Mouse (Mus musculus): ENCODE data around the gene Ap3m1.
"Not testable (repeated sequence)": the region's sequence is repeated elsewhere in the genome, so short reads cannot be mapped to it uniquely, and the experiment has no call there.

Ap3m1 gene

DNA sequence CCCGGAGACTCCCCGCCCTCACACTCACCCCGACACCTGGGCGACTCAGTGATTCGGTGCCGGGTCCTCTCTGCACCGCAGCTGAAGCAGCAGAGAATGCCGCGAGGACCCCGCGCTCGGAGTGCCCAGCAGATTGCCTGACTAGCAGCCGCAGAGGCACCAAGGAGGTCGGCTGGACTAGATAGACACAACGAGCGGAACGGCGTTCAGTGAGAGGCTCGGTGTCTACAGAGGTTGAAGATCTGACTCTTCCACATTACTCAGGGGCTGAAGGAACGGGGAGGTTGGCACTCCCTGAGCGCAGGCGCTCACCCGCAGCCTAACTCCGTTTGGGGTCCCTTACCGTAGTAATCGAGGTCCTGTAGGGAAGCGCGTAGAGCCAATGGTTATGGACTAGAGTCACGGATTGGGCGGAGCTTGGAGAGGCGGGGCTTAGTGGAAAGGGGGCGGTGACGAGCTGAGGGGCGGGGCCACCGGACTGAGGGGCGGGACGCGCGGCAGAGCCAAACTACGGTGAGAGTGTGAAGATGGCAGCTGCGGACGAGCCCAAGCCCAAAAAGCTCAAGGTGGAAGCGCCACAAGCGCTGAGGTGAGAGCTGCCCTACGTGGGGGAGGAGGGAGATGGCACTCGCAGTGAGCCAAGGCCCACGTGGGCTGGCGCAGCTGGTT is at the start of gene Ap3m1, which contains the start of gene Adk:
Gene Ap3m1 (minus strand): TSS at position 397 of the 669 bp plus-strand sequence.
Gene Adk (plus strand): TSS at position 463 of the 669 bp plus-strand sequence.
- peak; percentile 91 to 92 for DNase-seq

DNA sequence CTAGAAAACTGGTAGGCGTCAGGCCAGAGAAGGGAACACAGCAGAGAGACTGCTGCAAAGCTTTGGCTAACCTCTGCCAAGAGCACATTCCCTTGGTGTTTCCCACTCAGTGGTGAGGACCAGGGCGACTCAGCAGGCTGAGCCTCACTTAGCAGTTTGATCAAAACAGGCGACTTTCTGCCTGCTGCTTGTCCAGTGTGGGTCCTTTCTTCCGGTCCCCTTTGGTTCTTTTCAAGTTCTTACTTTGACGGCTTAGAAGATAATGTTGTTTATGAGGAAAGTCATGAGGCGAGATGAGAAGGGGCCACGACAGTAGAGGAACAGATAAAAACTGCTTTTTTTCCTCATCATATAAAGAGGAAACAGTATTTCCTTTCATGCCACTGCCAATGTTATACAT is 49.3 kb upstream of the Ap3m1 start:
- no peak for DNase-seq

DNA sequence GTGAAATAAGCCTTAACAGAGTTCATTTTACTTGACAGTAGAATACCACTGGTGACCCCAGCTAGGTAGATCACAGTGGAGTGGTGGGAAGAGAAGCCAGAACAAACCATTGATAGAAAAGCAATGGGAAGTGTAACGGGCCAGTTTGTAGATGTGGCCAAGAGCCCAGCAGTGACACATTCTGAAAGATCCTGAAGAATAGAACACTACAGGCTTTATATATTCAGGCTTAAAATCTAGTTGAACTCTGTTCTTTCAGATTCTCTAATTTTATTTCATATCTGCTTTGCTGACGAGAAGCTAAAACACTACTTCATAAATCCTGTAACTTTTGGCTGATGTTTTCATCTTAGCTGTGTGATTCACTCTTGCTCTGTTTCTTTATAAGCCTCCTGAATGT is 48.6 kb upstream of the Ap3m1 start:
- no peak for DNase-seq

DNA sequence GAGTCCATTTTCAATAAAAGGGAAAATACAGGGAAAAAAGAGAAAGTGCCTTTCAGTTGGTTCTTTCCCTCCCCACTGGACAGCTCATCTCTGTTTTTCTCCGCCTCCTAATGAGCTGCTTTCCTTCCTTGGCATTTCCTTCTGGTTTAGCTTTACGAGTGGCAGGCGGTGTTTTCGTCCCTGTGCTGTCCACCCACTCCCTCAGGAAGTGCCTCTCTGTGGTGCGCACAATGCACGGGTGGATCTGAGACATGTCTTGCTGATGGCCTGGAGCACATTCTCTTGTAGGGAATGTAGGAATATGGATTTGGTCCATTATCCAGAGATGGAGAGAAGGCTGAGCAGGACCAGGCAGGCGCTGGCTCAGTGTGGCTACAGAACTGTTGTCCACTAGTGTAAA is 47.1 kb upstream of the Ap3m1 start:
- DNase-seq = no peak

DNA sequence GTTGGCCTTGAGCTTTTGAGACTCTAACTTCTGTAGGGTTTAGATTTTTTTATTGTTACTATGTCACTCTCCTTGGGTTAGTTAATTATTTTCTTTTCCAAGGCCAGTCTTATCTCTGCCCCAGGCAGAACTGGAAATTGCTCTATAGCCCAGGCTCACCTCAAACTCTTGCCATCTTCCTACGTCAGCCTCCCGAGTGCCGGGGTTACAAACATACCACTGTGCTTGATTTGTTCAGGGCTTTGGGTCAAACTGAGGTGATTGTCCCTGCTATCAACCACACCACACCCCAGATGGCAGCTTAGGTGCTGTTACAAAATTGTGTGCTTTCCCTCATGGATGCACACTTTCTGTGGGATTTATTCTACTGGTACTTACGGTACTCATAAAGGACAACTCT is 44.4 kb upstream of the Ap3m1 start:
- DNase-seq = peak in 1 of 2 experiments; percentile 43

DNA sequence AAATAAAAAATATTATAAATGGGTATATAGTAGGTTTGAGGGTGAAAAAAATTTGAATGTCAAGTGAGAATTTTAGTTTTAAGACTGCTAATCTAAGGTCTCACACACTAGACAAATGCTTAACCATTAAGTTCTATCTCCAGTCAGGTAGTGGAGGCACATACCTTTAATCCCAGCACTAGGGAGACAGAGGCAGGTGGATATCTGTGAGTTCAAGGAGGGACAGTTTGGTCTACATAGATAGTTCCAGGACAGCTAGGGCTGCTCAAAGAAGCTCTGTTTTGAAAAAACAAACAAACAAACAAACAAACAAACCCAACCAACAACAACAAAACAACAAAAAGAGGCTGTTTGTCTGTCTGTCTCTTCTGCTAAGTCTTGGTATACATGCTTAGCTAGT is 44.0 kb upstream of the Ap3m1 start:
- DNase-seq = no peak

DNA sequence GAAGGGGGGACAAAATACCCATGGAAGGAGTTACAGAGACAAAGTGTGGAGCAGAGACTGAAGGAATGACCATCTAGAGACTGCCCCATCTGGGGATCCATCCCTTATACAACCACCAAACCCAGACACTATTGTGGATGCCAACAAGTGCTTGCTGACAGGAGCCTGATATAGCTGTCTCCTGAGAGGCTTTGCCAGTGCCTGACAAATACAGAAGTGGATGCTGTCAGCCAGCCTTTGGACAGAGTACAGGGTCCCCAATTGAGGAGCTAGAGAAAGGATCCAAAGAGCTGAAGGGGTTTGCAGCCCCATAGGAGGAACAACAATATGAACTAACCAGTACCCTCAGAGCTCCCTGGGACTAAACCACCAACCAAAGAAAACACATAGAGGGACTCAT is 41.9 kb upstream of the Ap3m1 start:
- not testable (repeated sequence) for DNase-seq

DNA sequence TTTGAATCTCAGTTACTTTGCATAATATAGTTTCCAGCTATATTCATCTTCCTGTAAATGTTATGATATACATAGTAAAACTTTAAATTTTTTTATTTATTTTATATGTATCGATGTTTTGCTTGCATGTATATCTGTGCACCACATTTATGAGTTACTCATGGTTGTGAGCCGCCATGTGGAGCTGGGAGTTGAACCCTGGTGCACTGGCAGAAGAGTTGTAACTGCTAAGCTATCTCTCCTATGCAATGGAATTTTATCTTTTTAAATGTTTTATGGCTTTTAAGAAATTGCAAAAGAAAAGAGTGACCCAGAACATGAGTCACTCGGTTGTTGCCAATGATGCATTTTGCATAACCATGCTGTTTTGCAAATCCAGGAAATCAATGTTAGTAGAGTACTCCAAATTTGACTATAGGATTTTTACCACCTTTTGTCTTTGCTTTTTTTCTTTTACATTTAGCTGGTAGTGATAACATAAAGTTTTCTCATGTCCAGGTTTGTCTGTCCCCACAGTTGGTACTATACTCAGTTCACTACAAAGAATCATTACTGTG is 38.7 kb upstream of the Ap3m1 start:
- no peak for DNase-seq

DNA sequence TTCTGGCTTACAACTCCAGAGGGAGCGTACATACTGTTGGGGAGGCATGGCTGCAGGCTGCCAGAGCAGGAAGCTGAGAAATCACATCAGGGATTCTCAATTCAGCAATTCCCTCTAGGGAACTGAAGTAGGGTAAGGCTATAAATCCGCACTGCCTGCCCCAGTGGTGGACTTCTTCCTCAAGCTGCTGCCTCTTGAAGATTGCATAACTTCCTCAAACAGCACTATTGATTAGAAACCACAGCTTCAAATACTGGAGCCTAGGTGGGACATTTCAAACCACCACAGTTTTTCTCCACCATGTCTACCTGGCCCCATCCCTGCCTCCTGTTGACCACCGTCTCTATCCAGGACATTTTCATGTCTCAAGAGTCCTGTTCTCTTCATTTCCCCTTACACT is 38.1 kb upstream of the Ap3m1 start:
- DNase-seq = no peak

DNA sequence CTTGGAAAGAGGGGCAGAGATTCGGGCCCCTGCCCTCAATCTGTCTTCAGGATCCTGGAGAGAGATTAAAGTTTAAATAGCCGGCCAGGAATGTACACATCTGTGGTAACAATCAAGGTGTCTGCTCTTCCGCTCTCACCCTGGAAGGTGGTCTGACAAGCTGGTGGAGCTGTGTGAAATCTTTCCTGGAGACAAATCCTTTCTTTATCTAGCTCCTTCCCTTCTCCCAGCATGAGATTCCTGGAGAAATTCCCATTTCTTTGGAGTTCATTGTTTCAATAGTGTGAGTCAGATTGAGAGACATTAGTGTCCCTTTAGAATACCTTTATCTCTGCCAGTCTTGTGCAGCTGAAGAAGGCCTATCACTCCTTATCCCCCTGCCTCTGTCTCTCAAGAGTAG is 36.4 kb upstream of the Ap3m1 start:
- no peak for DNase-seq

DNA sequence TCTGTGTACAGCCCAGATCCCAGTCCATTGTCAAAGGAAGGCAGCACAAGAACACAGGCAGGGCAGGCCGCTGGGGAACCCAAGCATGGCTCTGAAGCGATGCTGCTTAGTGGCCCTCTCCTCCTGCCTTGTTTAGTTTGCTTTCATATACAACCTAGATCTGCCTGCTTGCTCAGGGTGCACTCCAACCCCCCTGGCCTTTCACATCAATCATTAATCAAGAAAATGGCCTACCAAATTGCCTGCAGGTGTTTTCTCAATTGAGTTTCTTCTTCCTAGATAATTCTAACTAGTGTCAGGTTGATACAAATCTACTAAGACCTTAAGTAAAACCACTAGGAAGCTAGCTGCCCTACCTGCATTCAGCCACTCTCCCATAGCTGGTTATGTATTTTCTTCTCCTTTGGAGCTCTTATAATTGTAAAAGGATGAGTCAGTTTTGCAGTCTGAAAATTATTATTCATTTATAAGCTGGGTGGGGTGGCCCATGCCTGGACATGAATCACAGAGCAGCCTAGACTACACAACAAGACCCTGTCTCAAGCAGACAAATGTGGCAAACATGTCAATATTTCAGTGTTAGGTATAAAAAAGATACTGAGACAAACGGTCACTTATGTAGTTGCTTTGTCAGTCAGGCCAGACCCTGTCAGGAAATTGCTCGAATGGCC is 35.2 kb upstream of the Ap3m1 start:
- peak in 1 of 2 experiments; percentile 43 for DNase-seq

DNA sequence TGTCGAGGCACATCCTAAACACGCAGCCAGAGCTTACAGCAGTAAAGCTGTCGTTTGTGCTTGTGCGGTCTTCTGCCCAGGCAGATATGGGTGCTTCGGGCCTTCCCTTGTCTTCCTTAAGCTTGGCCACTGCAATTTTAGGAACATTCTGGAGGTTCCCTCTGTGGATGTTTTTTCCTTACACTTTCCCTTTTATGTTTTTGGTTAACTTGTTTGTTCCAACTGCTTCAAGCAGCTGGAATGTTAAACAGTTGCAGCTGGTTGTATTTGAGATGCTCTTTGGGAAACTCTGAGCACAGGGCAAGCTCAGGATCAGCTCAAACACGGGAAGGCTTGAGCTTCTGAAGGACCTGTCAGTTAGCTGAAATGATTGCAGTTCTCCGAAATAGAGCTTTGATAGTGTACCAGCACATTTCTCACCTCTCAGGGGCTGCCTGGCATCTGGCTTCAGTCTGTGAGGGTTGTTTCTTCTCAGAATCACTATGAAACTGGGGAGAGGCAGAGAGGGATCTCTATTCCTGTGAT is 34.6 kb upstream of the Ap3m1 start:
- DNase-seq = no peak

DNA sequence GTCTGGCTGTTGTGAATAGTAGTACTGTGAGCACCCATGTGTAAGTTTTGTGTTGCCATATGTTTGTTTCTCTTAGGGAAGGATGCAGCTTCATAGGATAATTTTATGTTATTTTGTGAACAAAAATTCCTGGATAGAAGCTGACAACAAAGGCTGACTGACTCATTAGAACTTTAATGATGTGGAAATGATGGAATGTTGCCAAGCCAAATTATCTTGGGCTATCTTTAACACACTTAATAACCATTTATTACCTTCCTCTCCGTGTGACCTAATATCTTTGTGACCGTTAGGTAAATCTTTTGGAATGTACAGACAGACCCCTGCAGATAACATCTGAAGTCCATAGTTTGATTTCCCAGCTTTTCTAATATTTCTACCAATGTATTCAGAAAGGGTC is 33.8 kb upstream of the Ap3m1 start:
- DNase-seq = no peak

DNA sequence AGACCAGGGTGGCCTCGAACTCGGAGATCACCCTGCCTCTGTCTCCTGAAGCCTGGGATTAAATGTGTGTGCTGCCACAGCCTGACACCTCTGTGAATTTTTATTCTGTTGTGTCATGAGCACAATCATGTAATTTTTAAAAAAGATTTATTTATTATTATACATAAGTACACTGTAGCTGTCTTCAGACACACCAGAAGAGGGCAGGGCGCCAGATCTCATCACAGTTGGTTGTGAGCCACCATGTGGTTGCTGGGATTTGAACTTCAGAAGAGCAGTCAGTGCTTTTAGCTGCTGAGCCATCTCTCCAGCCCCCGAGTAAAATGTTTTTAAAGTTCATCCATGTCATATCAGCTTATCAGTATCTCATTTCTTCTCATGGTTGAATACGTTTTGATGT is 33.4 kb upstream of the Ap3m1 start:
- DNase-seq = no peak

DNA sequence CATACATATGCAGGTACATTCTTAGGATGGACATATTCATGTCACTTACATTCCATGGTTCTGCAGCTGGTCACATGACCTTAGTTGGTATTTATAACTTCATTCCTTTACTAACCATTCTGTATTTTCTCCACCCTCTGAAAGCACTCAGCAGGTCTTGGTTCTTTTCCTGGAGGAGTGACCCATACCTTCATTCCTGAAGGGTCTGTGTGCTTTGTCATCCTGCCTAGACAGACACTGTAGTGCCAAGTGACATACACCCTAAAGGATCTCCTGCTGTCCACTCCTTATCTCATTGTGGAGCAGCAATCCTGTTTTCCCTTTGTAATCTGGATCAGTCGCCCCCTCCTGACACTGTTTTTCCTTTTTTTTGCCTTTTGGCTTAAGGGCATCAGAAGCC is 30.5 kb upstream of the Ap3m1 start:
- DNase-seq = no peak

DNA sequence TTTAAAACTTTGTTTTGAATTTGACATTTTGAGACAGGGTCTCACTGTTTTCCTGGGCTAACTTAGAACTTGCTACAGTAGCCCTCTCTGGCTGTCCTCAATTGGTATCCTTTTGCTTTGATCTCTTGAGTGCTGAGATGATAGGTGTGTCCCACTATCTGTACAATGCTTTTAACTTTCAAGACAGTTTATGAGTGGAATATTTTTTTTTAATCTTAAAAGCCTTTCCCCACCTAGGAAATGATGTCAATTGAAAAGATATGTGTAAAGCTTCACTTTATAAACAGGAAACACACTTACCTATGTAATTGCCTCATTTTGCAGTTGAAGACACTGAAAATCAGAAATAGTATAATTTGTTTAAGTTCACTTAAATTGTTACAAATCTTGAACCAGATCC is 26.2 kb upstream of the Ap3m1 start:
- no peak for DNase-seq

DNA sequence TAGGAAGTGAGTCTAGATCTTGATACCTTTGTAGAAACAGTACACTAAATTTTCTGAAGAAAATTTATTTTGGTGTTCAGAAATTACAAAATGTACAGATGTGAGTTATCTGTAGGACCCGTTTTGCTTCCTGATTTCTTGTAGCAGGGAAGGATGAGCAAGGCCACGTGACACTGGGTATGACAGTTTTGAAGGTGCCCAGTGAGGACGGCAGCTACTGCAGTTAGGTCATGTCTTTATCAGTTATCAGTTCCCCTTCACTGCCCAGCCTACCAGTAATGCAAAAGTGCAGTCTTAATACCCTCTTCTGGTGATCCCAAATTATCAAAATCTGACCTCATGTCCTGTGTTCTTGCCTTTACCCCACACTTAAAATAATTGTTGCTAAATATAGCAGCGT is 25.6 kb upstream of the Ap3m1 start:
- DNase-seq = no peak

DNA sequence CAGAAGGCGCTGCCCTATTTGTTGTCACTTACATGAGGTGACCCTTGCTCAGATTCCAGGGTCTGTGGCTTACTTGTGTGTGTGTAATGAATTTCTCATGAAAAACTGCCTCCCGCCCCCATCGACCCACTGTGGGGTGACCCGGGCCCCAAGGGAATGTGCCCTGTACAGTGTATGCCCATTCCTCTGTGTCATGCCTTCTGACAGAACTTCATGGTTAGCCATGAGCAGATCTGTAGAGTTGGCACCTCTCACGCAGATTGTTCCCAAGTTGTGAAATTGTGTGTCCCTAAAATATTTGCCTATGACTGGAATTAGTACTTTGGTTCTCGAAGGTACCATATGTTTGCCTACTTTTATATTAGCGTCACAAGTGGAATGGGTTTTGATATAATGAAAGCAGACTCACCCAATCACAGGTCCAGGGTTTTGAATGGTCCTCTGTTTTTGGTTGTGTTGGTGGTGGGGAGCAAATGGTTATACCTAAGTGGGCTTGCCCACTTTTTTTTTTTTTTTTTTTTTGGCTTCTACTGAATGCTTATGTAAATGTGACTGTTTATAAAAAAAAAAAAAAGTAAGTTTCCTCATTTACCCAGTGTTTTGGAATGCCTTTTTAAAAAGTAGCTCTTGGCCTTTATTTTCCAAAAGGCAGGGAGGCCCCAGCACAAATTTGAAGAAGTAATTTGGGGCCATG is 24.3 kb upstream of the Ap3m1 start:
- peak in 1 of 2 experiments; percentile 24 for DNase-seq

DNA sequence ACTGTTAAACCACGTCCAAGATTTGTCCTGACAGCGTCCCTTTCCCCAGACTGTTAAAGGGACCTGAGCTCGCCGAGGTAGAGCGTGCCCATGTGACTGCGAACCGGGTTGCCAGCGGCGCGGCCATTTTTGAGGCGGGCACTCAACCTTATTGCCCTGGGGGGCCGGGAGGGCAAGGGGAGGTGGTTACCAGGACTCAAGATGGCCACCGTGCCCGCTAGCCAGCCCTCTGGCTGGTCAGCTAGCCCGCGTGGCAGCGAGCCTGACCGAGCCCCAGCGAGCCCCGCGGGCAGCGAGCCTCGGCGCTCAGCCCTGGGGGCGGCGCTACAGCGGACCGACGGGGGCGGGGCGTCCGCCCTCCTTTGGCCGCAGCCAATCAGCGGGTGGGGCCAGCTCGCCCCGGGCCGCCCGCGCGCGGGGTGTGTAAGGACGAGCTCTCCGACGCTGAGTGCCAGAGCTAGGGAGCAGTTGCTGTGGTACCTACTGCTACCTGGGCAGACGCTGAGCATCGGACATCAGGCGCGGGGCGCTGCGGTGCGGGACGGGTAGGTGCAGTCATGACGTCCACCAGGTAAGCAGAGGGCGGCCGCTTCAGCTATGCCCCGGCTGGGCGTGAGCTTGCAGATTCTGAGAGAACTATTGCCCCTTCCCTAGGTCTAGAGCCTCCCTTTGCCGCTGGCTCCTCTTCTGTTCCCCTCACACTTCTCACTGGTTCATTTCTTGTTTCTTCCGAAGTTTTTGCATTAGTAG is 23.6 kb upstream of the Ap3m1 start:
- peak; percentile 94 for DNase-seq

DNA sequence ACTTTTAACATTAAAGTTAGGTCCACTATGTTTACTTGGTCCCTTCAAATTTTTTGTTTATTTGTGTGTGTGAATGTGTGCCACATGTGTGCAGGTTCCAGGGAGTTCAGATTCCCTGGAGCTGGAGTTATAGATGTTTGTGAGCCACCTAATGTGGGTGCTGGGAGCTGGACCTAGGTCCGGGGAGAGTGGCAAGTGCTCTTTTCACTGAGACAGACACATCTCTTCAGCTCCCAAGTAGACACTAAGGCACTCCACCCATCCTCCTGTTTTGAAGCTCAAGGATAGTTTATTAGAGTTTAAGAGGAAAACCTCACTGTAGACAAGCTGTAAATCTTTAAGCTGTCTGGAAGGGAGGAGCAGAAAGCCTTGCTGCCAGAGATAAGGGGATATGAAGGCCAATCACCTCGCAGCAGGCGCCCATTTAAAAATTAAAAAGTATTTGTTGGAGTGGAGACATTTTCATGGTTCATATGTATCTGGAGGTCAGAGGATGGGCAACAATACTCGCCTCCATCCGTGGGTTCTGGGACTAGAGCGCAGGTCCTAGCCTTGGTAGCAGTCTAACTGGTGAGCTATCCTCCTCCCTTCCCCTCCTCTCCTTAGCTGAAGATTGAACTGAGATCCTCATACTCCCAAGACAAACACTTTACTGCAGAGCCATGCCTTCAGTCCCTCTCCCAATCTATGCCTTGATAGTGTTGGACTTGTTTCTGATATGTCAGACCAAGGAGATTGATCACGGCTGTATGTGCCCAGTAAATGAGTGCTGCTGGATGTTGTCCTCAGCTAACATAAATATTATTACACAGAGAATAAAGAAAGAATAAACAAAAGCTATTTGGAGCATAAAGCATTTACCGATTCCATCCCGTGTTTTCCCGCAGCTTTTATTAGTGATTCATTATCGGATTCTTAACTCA is 22.4 kb upstream of the Ap3m1 start:
- DNase-seq = no peak

DNA sequence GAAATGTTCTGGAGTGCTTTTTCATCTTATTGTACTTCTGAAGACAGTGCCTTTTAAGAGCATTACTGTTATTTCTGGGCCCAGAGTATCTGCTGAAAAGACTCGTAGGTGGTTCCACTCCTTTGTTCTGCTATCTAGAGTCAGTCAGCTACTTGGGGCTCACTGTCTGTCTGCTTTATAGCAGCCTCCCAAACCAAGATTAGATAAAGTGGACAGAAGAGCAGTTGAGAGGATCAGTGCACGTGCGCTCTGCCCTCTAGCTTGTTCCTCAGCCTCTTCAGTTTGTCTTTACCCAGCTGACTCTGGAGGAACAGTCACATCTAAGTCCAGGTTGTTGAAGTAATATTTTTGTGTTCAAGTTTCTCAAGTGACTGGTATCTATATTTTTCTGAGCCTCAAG is 21.7 kb upstream of the Ap3m1 start:
- DNase-seq = no peak

DNA sequence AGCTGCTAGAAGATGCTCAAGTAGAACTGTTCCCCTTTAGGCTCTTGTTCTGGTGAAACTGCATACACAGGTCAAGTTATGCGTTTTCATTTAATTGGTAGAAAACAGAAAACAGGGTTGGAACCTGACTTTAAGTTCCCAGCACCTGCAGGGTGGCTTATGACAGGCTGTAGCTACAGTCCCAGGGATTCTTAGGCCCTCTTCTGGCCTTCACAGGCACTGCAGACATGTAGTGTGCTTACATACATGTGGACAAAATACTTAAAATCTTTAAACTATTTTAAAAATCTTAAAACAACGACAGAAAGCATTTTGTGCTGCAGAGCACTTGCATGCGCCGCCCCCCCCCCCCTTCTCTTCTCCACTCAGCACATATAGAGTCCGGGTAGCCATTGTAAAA is 17.3 kb upstream of the Ap3m1 start:
- no peak for DNase-seq

Data from kidney, adult 8-10 months (tissue).